Mouse (Mus musculus) erythroblast, embryonic 14.5 days (primary cell): ENCODE measurements at regions not wholly inside any gene's neighbourhood (a gene's known extent, or its start where the extent isn't known, plus 50 kb on each side); places are given as distances from the start of the nearest gene placed in this dataset.

Experiments used
- GATA1 ChIP-seq: IDR thresholded peaks from 2 replicates; pipeline ENCODE4 v1.6.1; 2012; ENCODE audit warnings: low read length, inconsistent platforms, mixed read lengths
- TAL1 ChIP-seq: IDR thresholded peaks from 3 replicates; pipeline ENCODE4 v1.6.1; 2012; ENCODE audit warnings: low read length, inconsistent platforms, mixed read lengths

GRCm38 (mm10) chr6:99935373-99935772 lies 209.2 kb upstream of the Prok2 start:
- TF ChIP-seq TAL1 (no peak), GATA1 (no peak)
